Mouse (Mus musculus) urinary bladder, adult 18-20 months (tissue): Measurements from ENCODE around the gene Dglucy.

Experiments used
- DNase-seq, 2 experiments: peaks; one replicate each; pipeline ENCODE4 v3.0.0; 2022; ENCODE audit warnings: low spot score in 2 of 2, mixed read lengths in 2 of 2

Gene Dglucy

DNA sequence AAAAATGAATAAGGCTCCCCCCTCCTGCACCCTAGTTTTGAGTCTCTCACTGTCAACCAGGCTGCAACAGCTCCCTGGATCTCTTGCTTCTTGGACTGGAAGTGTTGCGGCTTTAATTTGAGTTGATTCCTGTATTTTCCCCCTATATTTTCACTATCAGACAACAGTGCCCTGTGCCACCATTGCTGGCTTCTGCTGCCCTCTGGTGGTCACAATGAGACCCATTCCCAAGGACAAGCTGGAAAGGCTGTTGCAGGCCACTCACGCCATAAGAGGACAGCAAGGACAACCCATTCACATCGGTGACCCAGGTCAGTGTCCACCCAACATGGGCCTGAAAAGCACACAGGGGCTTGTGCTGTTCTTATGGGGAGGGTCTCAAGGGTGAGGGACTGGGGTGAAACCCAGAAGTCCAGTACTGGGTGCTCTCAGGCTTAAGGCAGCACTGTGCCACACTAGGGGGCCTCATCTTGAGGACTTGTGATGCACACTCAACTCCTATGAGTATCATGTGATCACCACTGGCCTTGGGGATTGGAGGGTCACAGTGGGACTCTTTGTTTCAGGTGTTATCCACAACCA lies 62.4 kb downstream of the Dglucy start:
- peak; percentile 56 to 68 for DNase-seq

DNA sequence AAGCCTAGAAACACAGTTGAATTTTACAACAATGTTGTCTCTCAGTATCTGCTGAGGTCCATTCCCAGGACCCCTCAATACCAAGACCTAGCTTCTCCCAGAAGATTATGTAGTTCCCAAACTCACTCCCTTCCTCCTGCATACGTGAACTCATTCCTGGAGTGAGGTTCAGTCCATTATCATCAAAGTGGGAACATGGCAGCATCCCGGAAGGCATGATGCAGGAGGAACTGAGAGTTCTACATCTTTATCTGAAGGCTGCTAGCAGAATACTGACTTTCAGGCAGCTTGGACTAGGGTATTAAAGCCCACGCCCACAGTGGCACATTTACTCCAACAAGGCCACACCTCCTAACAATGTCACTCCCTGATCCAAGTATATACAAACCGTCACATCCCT lies 64.3 kb downstream of the Dglucy start:
- no peak for DNase-seq

DNA sequence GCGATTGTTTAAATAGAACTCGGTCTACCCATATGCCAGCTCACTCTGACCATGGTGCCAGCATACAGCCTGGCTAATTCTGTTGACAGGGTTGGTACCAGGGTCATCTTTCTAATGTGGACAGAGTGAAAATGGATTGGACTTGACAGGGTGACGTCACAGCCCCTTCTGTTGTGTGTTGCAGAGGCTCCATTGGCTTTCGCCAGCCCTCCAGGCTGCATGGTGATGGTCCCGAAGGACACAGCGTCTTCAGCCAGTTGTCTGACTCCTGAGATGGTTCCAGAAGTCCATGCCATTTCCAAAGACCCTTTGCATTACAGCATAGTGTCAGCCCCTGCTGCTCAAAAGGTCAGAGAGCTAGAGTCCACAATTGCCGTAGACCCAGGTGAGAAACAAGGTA lies 65.7 kb downstream of the Dglucy start:
- no peak for DNase-seq

DNA sequence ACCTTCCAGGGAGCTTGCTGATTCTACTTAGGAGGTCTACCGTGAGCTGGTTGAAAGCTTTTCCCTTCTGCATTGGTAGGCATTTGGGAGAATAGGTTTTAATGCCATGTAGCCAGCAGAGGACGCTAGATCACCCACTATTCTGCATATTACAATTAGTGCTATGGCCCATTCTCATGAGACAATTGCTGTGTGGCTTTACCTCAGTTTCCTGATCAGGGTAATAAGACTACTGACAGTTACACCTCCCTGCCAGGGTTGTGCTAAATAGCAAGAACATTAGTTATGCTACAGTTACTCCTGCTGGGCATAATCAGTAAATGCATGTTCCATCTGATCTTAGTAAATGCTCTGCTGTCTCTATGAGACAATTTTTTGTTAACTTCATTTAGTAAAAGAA lies 67.0 kb downstream of the Dglucy start:
- no peak for DNase-seq

DNA sequence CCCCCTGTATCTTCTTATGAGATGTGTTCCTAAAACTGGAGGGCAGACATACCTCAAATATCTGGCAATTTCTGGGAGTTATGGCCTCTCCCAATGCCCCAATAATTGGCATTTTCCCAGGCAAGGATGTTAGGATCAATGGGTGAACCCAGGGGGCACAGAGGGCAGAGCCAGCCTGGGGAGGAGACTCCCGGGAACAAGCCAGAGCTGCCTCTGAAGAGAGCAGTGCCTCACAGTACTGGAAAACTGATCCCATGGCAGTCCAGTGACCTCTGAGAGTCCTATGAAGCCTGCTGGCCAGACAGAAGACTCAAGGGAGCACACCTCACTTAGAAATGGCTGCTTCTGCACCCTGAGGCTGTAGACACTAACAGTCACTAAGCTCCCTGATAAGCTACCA lies 67.7 kb downstream of the Dglucy start:
- DNase-seq: no peak

GRCm38 (mm10) chr12:100847437-100848080 lies 68.7 kb downstream of the Dglucy start:
- no peak for DNase-seq

- DNase-seq: peak in 1 of 2 experiments; percentile 18
Measured at GRCm38 (mm10) chr12:100849421-100850138, 70.7 kb downstream of the Dglucy start.

DNA sequence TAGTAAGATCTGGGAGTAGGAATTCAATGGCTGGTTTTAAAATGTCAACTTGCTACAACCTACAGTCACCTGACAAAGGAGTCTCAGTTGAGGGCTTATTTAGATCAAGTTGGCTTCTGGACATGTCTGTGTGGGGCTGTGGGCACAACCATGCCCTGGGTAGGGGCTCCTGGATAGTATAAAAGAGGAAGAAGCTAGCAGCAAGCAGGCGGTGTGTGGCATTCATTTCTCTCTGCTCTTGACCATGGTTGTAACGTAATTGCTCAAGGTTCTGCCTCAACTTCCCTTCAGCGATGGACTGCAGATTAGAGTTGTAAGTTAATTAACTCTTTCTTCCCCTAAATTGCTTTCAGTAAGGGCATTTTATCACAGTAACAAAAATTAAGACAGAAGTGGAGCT lies 73.5 kb downstream of the Dglucy start:
- no peak for DNase-seq

- no peak for DNase-seq
Measured at GRCm38 (mm10) chr12:100856337-100856736, 77.5 kb downstream of the Dglucy start.

- no peak for DNase-seq
Measured at GRCm38 (mm10) chr12:100857791-100858190, 78.9 kb downstream of the Dglucy start.

GRCm38 (mm10) chr12:100862272-100862671 lies 83.4 kb downstream of the Dglucy start:
- DNase-seq: no peak

GRCm38 (mm10) chr12:100862856-100863446 lies 84.1 kb downstream of the Dglucy start:
- no peak for DNase-seq

DNA sequence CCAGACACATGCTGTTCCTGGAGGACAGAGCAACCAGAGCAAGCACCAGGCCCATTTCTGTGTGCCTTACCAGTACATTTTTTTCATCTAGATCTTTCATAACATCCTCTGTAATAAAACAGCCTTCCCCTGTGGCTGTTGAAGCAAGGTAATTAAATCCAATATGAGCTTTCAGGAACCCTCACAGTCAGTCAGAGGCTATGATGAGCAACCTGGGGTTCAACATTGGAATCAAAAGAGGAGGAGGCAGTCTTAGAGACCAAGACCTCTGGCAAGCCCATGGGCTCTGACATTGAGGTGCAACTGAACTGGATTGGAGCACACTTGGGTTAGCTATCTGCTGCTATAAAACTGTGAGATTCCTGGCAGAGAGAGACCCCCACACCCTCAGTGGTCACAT lies 86.2 kb downstream of the Dglucy start:
- DNase-seq: no peak

- no peak for DNase-seq
Measured at GRCm38 (mm10) chr12:100865509-100866078, 86.7 kb downstream of the Dglucy start.

GRCm38 (mm10) chr12:100867097-100867496 lies 88.2 kb downstream of the Dglucy start:
- DNase-seq: no peak

GRCm38 (mm10) chr12:100868049-100868622 lies 89.3 kb downstream of the Dglucy start:
- DNase-seq: no peak

DNA sequence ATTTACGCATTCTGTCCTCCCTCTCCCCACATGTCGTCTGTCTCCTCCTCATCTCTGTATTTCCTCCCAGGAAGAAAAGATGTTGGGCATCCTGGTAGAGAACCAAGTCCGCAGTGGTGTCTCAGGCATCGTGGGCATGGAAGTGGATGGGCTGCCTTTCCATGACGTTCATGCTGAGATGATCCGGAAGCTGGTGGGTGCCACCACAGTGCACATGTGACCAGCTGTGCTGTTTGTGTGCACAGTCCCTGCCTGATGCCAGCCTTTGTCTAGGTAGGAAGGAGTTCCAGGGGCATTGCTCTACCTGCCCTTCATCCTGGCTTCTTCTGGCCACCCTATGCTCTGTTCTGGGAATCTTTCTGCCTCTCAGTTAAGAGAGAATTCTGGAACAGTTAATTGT lies 92.4 kb downstream of the Dglucy start:
- DNase-seq: no peak

DNA sequence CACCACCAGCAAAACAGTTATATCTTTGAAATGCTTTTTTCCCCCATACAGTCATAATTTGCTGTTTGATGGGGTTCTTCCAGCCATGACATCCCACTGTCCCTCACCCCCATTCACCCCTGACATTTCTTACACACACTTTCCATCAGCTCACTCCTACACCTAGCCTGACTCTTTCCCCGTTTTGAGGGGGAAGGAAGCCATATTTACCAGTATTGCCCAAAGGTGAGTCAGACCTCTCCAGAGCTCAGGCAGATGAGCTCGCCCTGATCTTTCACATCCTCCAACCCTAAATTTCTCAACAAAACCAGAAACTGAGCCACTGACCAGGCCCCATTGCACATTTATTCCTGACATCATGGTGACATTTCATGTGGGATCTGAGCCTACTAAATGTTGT lies 93.0 kb downstream of the Dglucy start:
- DNase-seq: no peak

DNA sequence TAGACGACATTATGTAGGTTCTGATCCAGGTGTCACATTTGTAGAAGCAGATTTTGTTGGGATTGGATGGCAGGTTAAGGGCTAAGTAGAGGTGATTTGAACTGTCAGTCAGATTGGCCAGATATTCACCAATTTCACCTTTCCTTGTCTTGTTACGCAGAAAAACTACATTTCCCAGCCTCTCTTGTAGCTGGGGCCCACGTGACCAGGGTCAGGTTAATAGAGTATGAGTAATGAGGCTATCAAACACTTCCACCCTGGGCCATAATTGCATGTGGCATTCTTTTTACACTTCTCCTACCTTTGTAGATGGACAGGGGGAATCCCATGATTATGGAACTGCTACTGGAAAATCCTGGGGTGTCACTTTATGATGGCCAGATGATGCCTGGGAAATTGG lies 94.8 kb downstream of the Dglucy start:
- DNase-seq: no peak

DNA sequence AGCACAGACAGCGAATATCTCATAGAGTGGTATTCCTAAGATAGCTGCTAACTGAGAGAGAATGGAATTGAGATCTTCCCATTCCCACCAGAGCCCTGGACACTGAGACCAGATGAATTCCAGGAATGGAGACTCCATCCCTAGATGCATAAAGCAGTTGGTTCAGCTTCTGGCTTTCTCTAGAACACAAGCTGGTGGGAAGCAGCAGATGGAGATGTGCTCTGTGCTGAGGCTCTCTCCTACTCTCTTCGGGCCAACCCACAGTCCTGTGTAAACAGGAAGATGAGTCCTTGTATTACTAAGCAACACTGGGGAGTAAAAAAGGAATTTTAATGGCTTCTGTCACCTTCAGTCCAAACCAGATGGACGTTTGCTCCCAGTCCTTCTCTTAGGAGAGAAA lies 96.7 kb downstream of the Dglucy start:
- no peak for DNase-seq

DNA sequence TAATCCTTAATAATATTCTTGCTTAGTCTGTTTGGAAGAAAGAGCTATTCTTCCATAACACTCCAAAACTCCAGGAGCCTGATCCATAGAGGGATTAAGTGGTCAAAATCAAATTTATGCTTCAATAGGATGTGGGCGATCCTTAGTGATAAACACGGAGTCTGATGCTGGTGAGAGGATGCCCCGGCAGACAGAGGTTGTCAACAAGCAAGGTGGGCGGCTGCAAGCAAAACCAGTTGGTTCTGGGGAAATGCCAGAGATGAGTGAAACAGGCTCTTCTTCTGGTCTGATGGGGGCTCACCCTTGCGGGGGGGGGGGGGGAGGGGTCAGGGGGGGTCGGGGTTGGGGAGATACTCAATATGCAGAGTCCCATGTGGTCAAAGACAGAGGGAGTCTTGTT lies 97.1 kb downstream of the Dglucy start:
- DNase-seq: no peak

DNA sequence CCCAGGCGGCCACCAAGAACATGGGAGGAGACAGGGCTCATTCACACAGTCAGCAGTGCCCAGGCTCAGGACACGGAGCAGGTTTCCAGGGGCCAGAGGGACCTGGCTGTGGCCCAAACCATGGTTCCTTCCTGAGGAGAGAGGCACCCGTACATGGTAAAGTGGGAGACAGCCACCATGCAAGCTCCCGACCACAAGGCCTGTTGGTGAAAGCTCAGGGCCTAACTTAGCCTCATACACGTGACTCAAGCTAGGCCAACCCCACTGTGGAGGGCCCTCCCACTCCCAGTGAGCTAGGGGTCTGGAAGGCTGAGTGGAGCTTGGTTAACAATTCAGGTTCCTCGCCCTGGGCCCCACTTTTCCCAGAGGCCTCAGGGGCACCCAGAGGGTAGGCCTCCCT lies 99.1 kb downstream of the Dglucy start:
- no peak for DNase-seq
